Mouse (Mus musculus): ENCODE measurements at regions not wholly inside any gene's neighbourhood (a gene's known extent, or its start where the extent isn't known, plus 50 kb on each side); places are given as distances from the start of the nearest gene placed in this dataset.

DNA sequence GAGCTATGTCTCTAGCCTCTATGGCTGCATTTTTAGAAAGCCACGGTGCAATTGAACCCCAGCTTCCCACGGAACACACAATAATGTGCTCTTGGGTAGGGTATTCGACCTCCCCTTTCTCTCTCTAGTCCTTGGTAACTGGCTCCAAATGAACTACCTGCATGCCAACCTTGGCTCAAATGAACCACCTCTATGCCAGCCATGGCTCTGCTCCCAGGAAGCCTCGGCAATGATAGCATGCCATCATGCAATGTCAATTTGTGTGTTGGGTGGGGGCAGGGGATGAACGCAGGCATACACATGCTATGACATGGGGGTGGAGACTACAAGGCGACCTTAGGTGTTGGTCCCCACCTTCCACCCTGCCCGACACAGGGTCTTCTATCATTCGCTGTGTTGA is 170.5 kb upstream of the Gli2 start:
- no peak for TF ChIP-seq CTCF (IDR thresholded peaks at IDR 0.05; ENCODE audit: control insufficient read depth, insufficient read depth, insufficient replicate concordance, low read depth, low read length)
- TF ChIP-seq POLR2A (IDR thresholded peaks at IDR 0.05; ENCODE audit: control insufficient read depth, low read depth, low read length) = no peak
